Mouse (Mus musculus): ENCODE measurements around the gene Hmgb1. TPM values are rescaled to one million over a fixed set of nuclear protein-coding genes. Genes with fewer than 3 reads are reported as not detected.
A peak's percentile ranks its signal among the peaks of the same experiment; 100 is the strongest.

Hmgb1 gene
- total and polyA plus RNA-seq, 3 experiments: 227 to 899 (median 288) TPM

DNA sequence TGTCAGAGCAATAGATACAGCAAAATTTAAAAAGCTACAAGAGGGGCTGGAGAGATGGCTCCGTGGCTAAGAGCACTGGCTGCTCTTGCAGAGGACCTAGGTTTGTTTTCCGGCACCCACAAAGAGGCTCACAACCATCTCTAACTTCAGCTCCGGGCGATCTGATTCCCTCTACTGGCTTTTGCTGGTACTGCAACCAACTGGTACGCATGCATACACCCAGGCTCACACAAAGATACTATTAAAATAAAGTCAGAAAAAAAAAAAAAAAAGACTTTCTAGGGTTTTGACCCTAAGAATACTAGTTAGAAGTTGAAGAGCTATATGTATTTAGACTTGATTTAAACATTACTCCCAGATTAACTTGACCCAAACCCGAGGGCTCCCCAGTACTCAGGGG, 82.4 kb downstream of the Hmgb1 start:
- no peak for DNase-seq (ENCODE audit: extremely low read depth)
- Histone ChIP-seq H3K27ac (ENCODE audit: insufficient read depth, low read depth) (no peak overlapping the region), H3K9ac (ENCODE audit: insufficient read depth, low read depth) (no peak overlapping the region), H3K36me3 (replicated peaks in 1 of 2; ENCODE audit: control insufficient read depth in 1 of 2, insufficient read depth in 1 of 2, low read length in 1 of 2) (no peaks in the 10 kb centered on the region), H3K4me1 (ENCODE audit: control insufficient read depth in 1 of 2, insufficient read depth in 2 of 2) (peaks cover 14 to 35% of the 10 kb centered on the region in 2 experiments), H3K4me2 (ENCODE audit: insufficient read depth, low read depth, poor library complexity, severe bottlenecking) (no peak overlapping the region), H3K9me3 (replicated peaks; ENCODE audit: low read length) (peaks cover 8% of the 10 kb centered on the region), H3K27me3 (replicated peaks) (no peaks in the 10 kb centered on the region), H3K79me2 (replicated peaks; ENCODE audit: control insufficient read depth, extremely low read depth, insufficient read depth, poor library complexity, severe bottlenecking) (no peaks in the 10 kb centered on the region), H3K4me3 (replicated peaks in 1 of 3; ENCODE audit: low read depth in 2 of 3, low read length in 2 of 3, poor library complexity in 1 of 3) (no peak overlapping the region)
- in situ Hi-C loops (cut with MboI; ENCODE audit: low pct_ligation_motif_present, low pct_unique_long_range_greater_than_20kb, low sequenced_read_pairs) (no loop called here), dilution Hi-C loops (cut with MboI; ENCODE audit: extremely low pct_ligation_motif_present, extremely low pct_unique_long_range_greater_than_20kb, low sequenced_read_pairs) (no loop called here)
- no peak for TF ChIP-seq JUN (IDR thresholded peaks at IDR 0.05; ENCODE audit: insufficient read depth, low read depth, low read length)
- peak; percentile 25 to 32; a peak in 2 of 4 replicates for TF ChIP-seq CTCF (conservative IDR thresholded peaks at IDR 0.05 in 1 of 2, IDR thresholded peaks at IDR 0.05 in 1 of 2; ENCODE audit: low read depth in 2 of 2, low read length in 2 of 2)
- TF ChIP-seq RAD21 (IDR thresholded peaks at IDR 0.05; ENCODE audit: low read depth, low read length): peak; percentile 7
- TF ChIP-seq SMC3 (IDR thresholded peaks at IDR 0.05; ENCODE audit: low read depth, low read length): peak; percentile 32
- no peak for TF ChIP-seq TCF12 (IDR thresholded peaks at IDR 0.05; ENCODE audit: low read depth, low read length)
- TF ChIP-seq SIN3A (IDR thresholded peaks at IDR 0.05; ENCODE audit: low read length): no peak
- no peak for TF ChIP-seq ZNF384 (IDR thresholded peaks at IDR 0.05; ENCODE audit: low read depth, low read length)
- no peak for TF ChIP-seq MYC (IDR thresholded peaks at IDR 0.05; ENCODE audit: low read depth, low read length)
- TF ChIP-seq KAT2A (IDR thresholded peaks at IDR 0.05; ENCODE audit: insufficient replicate concordance, low read length): no peak
- no peak for TF ChIP-seq USF1 (IDR thresholded peaks at IDR 0.05; ENCODE audit: low read depth, low read length)
- TF ChIP-seq NELFE (IDR thresholded peaks at IDR 0.05; ENCODE audit: low read depth, low read length): no peak
- no peak for TF ChIP-seq MAFK (IDR thresholded peaks at IDR 0.05; ENCODE audit: insufficient replicate concordance, low read length)
- no peak for TF ChIP-seq MEF2A (IDR thresholded peaks at IDR 0.05; ENCODE audit: borderline replicate concordance, low read depth, low read length)

DNA sequence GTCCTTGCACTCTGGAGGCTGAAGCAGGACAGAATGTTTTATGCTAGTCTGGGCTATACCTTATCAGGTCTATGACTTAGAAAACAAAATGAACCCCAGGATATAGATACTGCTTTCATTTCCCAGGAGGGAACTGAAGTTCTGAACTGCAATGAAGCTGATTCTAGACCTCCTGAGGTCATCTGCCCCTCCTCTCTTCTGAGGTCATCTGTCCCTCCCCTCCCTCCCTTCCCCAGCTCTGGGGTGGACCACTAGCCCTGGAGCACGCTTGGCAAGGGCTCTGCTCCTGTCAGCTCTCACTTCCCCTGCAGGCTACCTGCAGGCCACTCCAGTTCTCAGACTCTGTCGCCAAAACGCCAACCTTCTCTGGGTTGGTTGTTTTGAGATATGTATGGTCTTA, 84.2 kb downstream of the Hmgb1 start:
- Histone ChIP-seq H3K4me2 (ENCODE audit: insufficient read depth, low read depth, poor library complexity, severe bottlenecking) (no peak overlapping the region), H3K4me1 (ENCODE audit: control insufficient read depth in 1 of 2, insufficient read depth in 2 of 2) (peaks cover 14 to 46% of the 10 kb centered on the region in 2 experiments), H3K36me3 (replicated peaks in 1 of 2; ENCODE audit: control insufficient read depth in 1 of 2, insufficient read depth in 1 of 2, low read length in 1 of 2) (no peaks in the 10 kb centered on the region), H3K79me2 (replicated peaks; ENCODE audit: control insufficient read depth, extremely low read depth, insufficient read depth, poor library complexity, severe bottlenecking) (no peaks in the 10 kb centered on the region), H3K4me3 (replicated peaks in 1 of 3; ENCODE audit: low read depth in 2 of 3, low read length in 2 of 3, poor library complexity in 1 of 3) (no peak overlapping the region), H3K27ac (ENCODE audit: insufficient read depth, low read depth) (no peak overlapping the region), H3K27me3 (replicated peaks) (no peaks in the 10 kb centered on the region), H3K9me3 (replicated peaks; ENCODE audit: low read length) (peaks cover 8% of the 10 kb centered on the region), H3K9ac (ENCODE audit: insufficient read depth, low read depth) (no peak overlapping the region)
- dilution Hi-C loops (cut with MboI; ENCODE audit: extremely low pct_ligation_motif_present, extremely low pct_unique_long_range_greater_than_20kb, low sequenced_read_pairs): no loop called here
- no peak for TF ChIP-seq GABPA (IDR thresholded peaks at IDR 0.05; ENCODE audit: insufficient replicate concordance, low read depth, low read length)
- TF ChIP-seq SIN3A (IDR thresholded peaks at IDR 0.05; ENCODE audit: low read length): no peak
- no peak for TF ChIP-seq MYC (IDR thresholded peaks at IDR 0.05; ENCODE audit: low read depth, low read length)
- TF ChIP-seq JUN (IDR thresholded peaks at IDR 0.05; ENCODE audit: insufficient read depth, low read depth, low read length): no peak
- TF ChIP-seq IRF4 (IDR thresholded peaks at IDR 0.05; ENCODE audit: low read depth, low read length): no peak
- no peak for TF ChIP-seq CTCF (conservative IDR thresholded peaks at IDR 0.05 in 1 of 2, IDR thresholded peaks at IDR 0.05 in 1 of 2; ENCODE audit: low read depth in 2 of 2, low read length in 2 of 2)
- no peak for DNase-seq (ENCODE audit: extremely low read depth)
- in situ Hi-C loops (cut with MboI; ENCODE audit: low pct_ligation_motif_present, low pct_unique_long_range_greater_than_20kb, low sequenced_read_pairs): no loop called here

Measured in CH12.LX (cell line).